Comparison of ENCODE assay signal across 25 mouse cellular contexts in the genomic region with DNA sequence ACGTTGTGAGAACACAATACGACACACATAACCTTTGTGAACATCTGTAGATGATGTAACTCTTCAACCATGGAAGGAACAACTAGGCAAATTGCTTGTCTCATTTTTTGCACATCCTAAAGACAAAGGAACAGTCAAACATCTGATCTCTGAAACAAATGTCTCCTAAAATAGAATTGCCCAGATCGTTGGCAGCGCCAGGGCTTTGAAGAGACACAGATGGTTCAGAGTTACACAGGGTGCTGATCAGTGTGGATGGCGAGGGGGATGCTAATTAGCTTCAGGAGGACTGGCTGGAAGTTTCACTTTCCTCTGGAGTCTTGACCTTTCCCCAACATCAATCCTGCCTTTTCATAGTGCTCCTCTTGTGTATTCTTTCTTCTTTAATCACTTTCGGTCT.
DNase-seq lines count a peak whose midpoint lies in the region; ATAC-seq and TF ChIP-seq lines count a peak whose summit lies in the region.
"Had no signal": no experiment of that assay in that cellular context is flagged by ENCODE, and none has a peak within 500 bp of the region (broad histone marks: within the 10 kb centered on the region; RNA-seq: fewer than 3 reads in every experiment).

No protein-coding gene starts in this region.

- TF ChIP-seq CTCF in midbrain, postnatal 0 days (IDR thresholded peaks at IDR 0.05), result no peak

- no peak overlapping the region for H3K4me3 ChIP-seq in midbrain, postnatal 0 days (ENCODE audit: low read depth, low read length)
- H3K4me3 ChIP-seq: gastrocnemius, adult 2 months; limb, embryonic 12.5 days; liver, embryonic 15.5 days; midbrain, embryonic 10.5 days; midbrain, embryonic 15.5 days had no signal

- H3K4me1 ChIP-seq in midbrain, postnatal 0 days (ENCODE audit: insufficient read depth, low read length), result no peaks in the 10 kb centered on the region
- H3K4me1 ChIP-seq: limb, embryonic 12.5 days; liver, embryonic 15.5 days; midbrain, embryonic 10.5 days; midbrain, embryonic 15.5 days had no signal

- ATAC-seq in midbrain, postnatal 0 days (ENCODE audit: low FRiP score), result no peak
- ATAC-seq: forebrain, embryonic 14.5 days; hindbrain, embryonic 16.5 days; midbrain, embryonic 15.5 days had no signal

- intact Hi-C loops in heart, postnatal 25 days (cut with DNase I), result loop anchor here (5.0 kb wide), 1 partner anchor 91 kb away; no protein-coding TSS in a partner anchor

- H3K36me3 ChIP-seq in midbrain, postnatal 0 days (ENCODE audit: insufficient read depth, low read length), result no peaks in the 10 kb centered on the region
- H3K36me3 ChIP-seq: limb, embryonic 12.5 days; liver, embryonic 15.5 days; midbrain, embryonic 10.5 days; midbrain, embryonic 15.5 days had no signal

- H3K27ac ChIP-seq in midbrain, postnatal 0 days (ENCODE audit: low read depth, low read length), result no peak overlapping the region
- H3K27ac ChIP-seq: gastrocnemius, adult 2 months; limb, embryonic 12.5 days; liver, embryonic 15.5 days; midbrain, embryonic 10.5 days; midbrain, embryonic 15.5 days; stomach, postnatal 0 days had no signal

- DNase-seq in heart, adult 11 months, result peak; percentile 76
- no peak for DNase-seq in heart, postnatal 25 days (ENCODE audit: low spot score)
- peak; percentile 12 for DNase-seq in right cerebral cortex, adult 18-20 months
- DNase-seq in right cerebral cortex, postnatal 36 days (ENCODE audit: low spot score in 2 of 2), result no peak
- peak; percentile 19 to 38 for DNase-seq in layer of hippocampus, postnatal 10 days (ENCODE audit: low spot score in 2 of 2)
- no peak for DNase-seq in midbrain, postnatal 0 days (ENCODE audit: low spot score)
- no peak for DNase-seq in adrenal gland, adult 18-20 months (ENCODE audit: low spot score in 2 of 2)
- DNase-seq: adrenal gland, postnatal 36 days; cerebellum, adult 8-10 months; cerebellum, postnatal 36 days; gastrocnemius, adult 2 months; heart, postnatal 14 days; kidney, adult 18-20 months; kidney, postnatal 4 days; lung, embryonic 14.5 days; right cerebral cortex, postnatal 4 days; thymus, adult 2 months; thymus, postnatal 4 days had no signal

- no peak overlapping the region for H3K4me2 ChIP-seq in midbrain, postnatal 0 days (ENCODE audit: low read depth, low read length, poor library complexity, severe bottlenecking)
- H3K4me2 ChIP-seq: limb, embryonic 12.5 days; liver, embryonic 15.5 days; lung, embryonic 14.5 days; midbrain, embryonic 15.5 days had no signal

- WGBS in midbrain, postnatal 0 days, result 77% methylated on average over 6 of the region's 6 CpGs

- H3K9me3 ChIP-seq in midbrain, postnatal 0 days (ENCODE audit: low read length), result no peaks in the 10 kb centered on the region
- H3K9me3 ChIP-seq: limb, embryonic 12.5 days; liver, embryonic 15.5 days; midbrain, embryonic 10.5 days had no signal

- H3K27me3 ChIP-seq in midbrain, postnatal 0 days (ENCODE audit: insufficient read depth, low read length), result no peaks in the 10 kb centered on the region
- H3K27me3 ChIP-seq: limb, embryonic 12.5 days; liver, embryonic 15.5 days; midbrain, embryonic 15.5 days had no signal

- H3K9ac ChIP-seq in midbrain, postnatal 0 days (replicated peaks; ENCODE audit: low read length, poor library complexity, severe bottlenecking), result no peak overlapping the region
- H3K9ac ChIP-seq: limb, embryonic 12.5 days; liver, embryonic 15.5 days; lung, embryonic 14.5 days; midbrain, embryonic 15.5 days had no signal

Comparison
In these comparisons a context has a peak if more than half of its experiments do, and no peak if none do; other contexts are left out.
1. DNase-seq: peak in heart, adult 11 months (single experiment), right cerebral cortex, adult 18-20 months (single experiment) and layer of hippocampus, postnatal 10 days (2 of 2); none in heart, postnatal 25 days (single experiment), right cerebral cortex, postnatal 36 days (0 of 2), midbrain, postnatal 0 days (single experiment) and adrenal gland, adult 18-20 months (0 of 2).